Mouse (Mus musculus) right cerebral cortex, postnatal 4 days (tissue): ENCODE data around the gene 4930442H23Rik.
"Not testable (repeated sequence)": the region's sequence is repeated elsewhere in the genome, so short reads cannot be mapped to it uniquely, and the experiment has no call there.

Source experiments
- DNase-seq: peaks from one replicate; pipeline ENCODE4 v3.0.0-alpha.2; 2022

4930442H23Rik gene

GRCm38 (mm10) chr10:81197305-81197704 lies 13.7 kb upstream of the 4930442H23Rik start:
- DNase-seq: no peak

- DNase-seq: no peak
These were observed 12.9 kb upstream of the 4930442H23Rik start for GRCm38 (mm10) chr10:81196470-81197065.

GRCm38 (mm10) chr10:81195300-81195699 lies 11.7 kb upstream of the 4930442H23Rik start:
- no peak for DNase-seq

- DNase-seq: no peak
These were observed 10.5 kb upstream of the 4930442H23Rik start for GRCm38 (mm10) chr10:81193991-81194774.

DNA sequence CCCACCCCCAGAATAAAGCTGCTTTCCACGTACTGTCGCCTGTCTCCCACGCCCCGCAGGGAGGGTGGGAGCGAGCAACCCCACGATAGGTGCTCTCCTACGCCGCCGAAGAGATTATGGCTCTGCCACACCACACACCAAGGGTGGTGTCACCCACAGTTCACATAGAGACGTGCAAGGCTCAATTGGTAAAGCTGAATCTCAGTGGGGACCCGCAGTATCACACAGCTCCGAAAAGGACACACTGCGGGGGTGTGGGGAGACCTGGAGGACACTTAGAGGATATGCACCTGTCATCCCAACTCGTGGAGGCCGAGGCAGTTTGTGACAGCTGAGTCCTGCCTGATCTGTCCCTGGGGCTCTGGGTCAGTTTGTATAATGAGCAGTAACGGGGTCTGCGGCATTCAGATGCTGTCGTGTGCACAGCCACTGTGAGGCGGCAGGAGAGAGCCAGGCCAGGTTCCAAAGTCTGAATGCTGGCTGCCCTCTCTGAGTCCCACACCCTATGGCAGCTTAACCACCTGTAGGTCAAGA lies 9.4 kb upstream of the 4930442H23Rik start:
- DNase-seq: no peak

DNA sequence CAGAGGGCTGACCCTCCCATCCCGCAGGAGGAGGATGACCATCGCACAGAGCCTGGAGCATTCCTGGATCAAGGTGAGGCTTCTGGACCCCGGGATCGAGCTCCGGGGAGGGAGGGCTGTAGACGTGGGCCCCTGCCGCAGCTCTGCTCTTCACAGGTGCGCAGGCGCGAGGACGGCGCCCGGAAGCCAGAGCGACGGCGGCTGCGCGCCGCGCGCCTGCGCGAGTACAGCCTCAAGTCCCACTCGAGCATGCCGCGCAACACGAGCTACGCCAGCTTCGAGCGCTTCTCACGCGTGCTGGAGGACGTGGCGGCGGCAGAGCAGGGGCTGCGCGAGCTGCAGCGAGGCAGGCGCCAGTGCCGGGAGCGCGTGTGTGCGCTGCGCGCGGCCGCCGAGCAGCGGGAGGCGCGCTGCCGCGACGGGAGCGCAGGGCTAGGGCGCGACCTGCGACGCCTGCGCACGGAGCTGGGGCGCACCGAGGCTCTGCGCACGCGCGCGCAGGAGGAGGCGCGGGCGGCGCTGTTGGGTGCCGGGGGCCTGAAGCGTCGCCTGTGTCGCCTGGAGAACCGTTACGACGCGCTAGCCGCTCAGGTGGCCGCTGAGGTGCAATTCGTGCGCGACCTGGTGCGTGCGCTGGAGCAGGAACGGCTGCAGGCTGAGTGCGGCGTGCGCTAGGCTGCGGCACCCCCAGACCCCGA lies 8.8 kb upstream of the 4930442H23Rik start:
- peak; percentile 83 for DNase-seq

- DNase-seq: no peak
These were observed 7.8 kb upstream of the 4930442H23Rik start for GRCm38 (mm10) chr10:81191342-81191982.

DNA sequence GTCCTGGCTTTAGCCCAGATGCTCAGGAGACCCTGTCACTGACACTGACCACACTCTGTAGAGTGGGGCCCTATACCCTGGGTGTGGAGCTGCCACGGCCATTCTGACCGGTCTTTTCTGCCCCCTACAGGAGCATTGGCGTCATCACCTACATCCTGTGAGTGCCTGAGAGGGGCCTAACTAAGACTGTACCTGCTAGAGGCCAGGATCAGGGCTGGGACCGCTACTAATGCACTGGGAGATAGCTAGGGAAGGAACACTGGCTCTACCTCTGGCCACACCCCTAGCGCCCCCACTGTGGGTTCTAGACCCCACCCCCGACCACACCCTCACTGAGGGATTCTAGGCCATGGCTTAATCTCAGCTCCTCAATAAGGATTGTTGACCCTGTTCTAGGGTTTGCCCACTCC lies 7.3 kb upstream of the 4930442H23Rik start:
- no peak for DNase-seq

GRCm38 (mm10) chr10:81190236-81190911 lies 6.7 kb upstream of the 4930442H23Rik start:
- no peak for DNase-seq

DNA sequence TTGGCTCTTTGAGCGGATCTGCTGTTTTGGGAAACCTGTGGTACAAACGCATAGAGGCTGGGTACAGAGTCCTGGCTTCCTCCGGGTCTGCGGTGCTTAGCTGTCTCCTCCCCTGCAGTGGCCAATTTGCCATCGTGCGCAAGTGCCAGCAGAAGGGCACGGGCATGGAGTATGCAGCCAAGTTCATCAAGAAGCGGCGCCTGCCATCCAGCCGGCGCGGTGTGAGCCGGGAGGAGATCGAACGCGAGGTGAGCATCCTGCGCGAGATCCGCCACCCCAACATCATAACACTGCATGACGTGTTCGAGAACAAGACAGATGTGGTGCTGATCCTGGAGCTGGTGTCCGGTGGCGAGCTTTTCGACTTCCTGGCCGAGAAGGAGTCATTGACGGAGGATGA lies 6.2 kb upstream of the 4930442H23Rik start:
- no peak for DNase-seq

DNA sequence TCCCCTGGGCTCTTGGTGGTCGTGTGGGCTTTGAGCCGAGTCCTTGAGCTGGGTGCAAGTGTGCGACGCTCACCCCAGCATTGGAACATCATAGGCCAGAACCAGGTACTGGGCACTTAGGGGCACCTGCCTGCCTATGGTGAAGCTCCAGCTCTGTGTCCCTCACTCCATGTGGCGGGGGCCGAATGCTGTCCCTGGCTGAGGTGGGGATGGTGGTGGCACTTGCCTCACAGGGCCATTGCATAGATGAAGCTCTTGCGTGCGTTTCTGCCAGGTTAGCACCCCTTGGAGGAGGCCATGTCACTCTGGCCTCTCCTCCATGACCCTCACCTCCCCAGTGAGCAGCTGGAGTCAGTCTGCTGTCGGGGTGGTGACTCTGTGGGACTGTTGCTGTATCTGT lies 3.5 kb upstream of the 4930442H23Rik start:
- DNase-seq: no peak

GRCm38 (mm10) chr10:81184765-81185164 lies 1.1 kb upstream of the 4930442H23Rik start:
- no peak for DNase-seq

- peak; percentile 93 for DNase-seq
These were observed 1.0 kb downstream of the 4930442H23Rik start, which contains the start of gene Dapk3 for GRCm38 (mm10) chr10:81182336-81183333. Gene Dapk3 (plus strand): TSS chr10:81183005.

- DNase-seq: not testable (repeated sequence)
These were observed 1.8 kb downstream of the 4930442H23Rik start for GRCm38 (mm10) chr10:81181860-81182259.

- no peak for DNase-seq
These were observed 2.7 kb downstream of the 4930442H23Rik start for GRCm38 (mm10) chr10:81180946-81181345.

- DNase-seq: no peak
These were observed 4.0 kb downstream of the 4930442H23Rik start for GRCm38 (mm10) chr10:81179451-81180342.

GRCm38 (mm10) chr10:81178927-81179326 lies 4.7 kb downstream of the 4930442H23Rik start:
- DNase-seq: no peak

DNA sequence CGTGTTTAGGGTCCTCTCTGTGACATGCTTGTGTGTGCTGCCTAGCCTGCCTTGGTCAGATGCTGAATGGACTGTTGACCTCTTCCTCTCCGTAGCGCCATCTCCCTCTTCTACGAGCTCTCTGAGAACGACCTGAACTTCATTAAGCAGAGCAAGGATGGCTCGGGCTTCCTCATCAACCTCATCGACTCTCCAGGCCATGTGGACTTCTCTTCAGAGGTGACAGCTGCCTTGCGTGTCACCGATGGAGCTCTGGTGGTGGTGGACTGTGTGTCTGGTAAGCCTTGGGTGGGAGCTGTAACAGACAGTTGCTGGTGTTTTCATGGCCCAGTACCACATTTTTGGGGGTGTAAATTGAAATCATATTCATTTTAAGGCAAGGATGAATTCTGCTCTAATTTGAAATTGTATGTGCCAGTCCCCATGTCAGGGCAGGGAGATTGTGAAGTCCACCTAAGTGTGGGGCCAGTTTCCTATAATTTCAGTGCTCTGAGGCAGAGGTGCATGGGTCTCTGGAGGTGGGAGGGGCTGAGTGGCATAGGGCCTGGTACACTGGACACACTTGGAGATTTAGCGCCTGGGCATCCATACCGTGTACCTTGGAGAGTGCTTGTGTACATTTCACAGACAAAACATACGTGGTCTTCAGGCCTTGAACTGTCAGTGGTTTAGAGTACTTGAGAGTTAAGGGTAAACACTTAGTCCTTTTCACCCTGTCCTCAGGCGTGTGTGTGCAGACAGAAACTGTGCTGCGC lies 5.5 kb downstream of the 4930442H23Rik start:
- no peak for DNase-seq

DNA sequence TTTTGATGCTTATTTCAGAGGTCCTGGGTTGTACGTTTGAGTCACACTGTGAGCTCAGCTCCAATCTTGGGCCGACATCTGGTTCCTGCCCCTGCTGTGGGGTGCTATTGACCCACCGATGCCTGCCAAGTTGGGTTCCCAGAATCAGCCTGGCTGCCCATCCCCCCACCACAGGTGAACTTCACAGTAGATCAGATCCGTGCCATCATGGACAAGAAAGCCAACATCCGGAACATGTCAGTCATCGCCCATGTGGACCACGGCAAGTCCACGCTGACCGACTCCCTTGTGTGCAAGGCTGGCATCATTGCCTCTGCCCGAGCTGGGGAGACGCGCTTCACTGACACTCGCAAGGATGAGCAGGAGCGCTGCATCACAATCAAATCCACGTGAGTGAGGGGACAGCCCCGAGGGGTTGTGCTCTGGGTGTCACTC lies 6.1 kb downstream of the 4930442H23Rik start:
- DNase-seq: peak; percentile 54
